Mouse (Mus musculus) neural tube, embryonic 12.5 days (tissue): ENCODE data around the gene Mypn. TPM values are rescaled to one million over a fixed set of nuclear protein-coding genes. Genes with fewer than 3 reads are reported as not detected.

Source experiments
- ATAC-seq: fragments of 200-750 bp; cut with Nextera tagmentation; 2 replicates; pipeline ENCODE4 v1.8.0; 2017; ENCODE audit warnings: low read depth, mild to moderate bottlenecking, moderate TSS enrichment, moderate library complexity; ENCODE audit not compliant: low FRiP score
- H3K27ac ChIP-seq: fragments of 300-500 bp; sonication (generic); 2 replicates; pipeline ENCODE4 v1.5.1; 2016
- H3K27me3 ChIP-seq: fragments of 300-500 bp; sonication (generic); replicated peaks from 2 replicates; pipeline ENCODE4 v1.6.1; 2016; ENCODE audit warnings: mild to moderate bottlenecking
- H3K36me3 ChIP-seq: fragments of 300-500 bp; sonication (generic); 2 replicates; pipeline ENCODE4 v1.6.1; 2016; ENCODE audit warnings: mild to moderate bottlenecking
- H3K4me1 ChIP-seq: fragments of 300-500 bp; sonication (generic); 2 replicates; pipeline ENCODE4 v1.6.1; 2016
- H3K4me2 ChIP-seq: fragments of 300-500 bp; sonication (generic); replicated peaks from 2 replicates; pipeline ENCODE4 v1.6.1; 2016; ENCODE audit warnings: mild to moderate bottlenecking
- H3K4me3 ChIP-seq: fragments of 300-500 bp; sonication (generic); 2 replicates; pipeline ENCODE4 v1.5.1; 2016
- H3K9ac ChIP-seq: fragments of 300-500 bp; sonication (generic); 2 replicates; pipeline ENCODE4 v1.6.1; 2016; ENCODE audit warnings: mild to moderate bottlenecking
- H3K9me3 ChIP-seq: fragments of 300-500 bp; sonication (generic); 2 replicates; pipeline ENCODE4 v1.6.1; 2016; ENCODE audit warnings: mild to moderate bottlenecking
- WGBS: fragments of 180-500 bp; shearing (Covaris S2); methylation state at CpG from one replicate; pipeline ENCODE4 v1.1.7; 2016; 5-methylcytosine and 5-hydroxymethylcytosine counted together
- polyA plus RNA-seq: library from polyadenylated mRNA; unstranded; fragments of >200 nt; fragmentation: Nextera tagmentation; extraction: Ambion mirVana; gene quantifications from 2 replicates; pipeline ENCODE4 v1.2.1, GENCODE M21; 2016

Gene Mypn
- polyA plus RNA-seq, 1 experiment from 2014 or later = 0.58 TPM

GRCm38 (mm10) chr10:63192276-63192675 lies 11.5 kb downstream of the Mypn start:
- Histone ChIP-seq H3K4me1 (no peaks in the 10 kb centered on the region), H3K9me3 (no peaks in the 10 kb centered on the region), H3K4me3 (no peak overlapping the region), H3K27ac (no peak overlapping the region), H3K9ac (no peak overlapping the region), H3K27me3 (no peaks in the 10 kb centered on the region), H3K36me3 (no peaks in the 10 kb centered on the region), H3K4me2 (no peak overlapping the region)
- no peak for ATAC-seq
- 75% methylated on average over 18 of the region's 18 CpGs for WGBS

GRCm38 (mm10) chr10:63184451-63184850 lies 19.3 kb downstream of the Mypn start:
- Histone ChIP-seq H3K4me3 (no peak overlapping the region), H3K4me1 (no peaks in the 10 kb centered on the region), H3K9me3 (no peaks in the 10 kb centered on the region), H3K27ac (no peak overlapping the region), H3K27me3 (no peaks in the 10 kb centered on the region), H3K9ac (no peak overlapping the region), H3K4me2 (no peak overlapping the region), H3K36me3 (no peaks in the 10 kb centered on the region)
- ATAC-seq = no peak
- 93% methylated on average over 4 of the region's 4 CpGs for WGBS

GRCm38 (mm10) chr10:63182177-63182768 lies 21.5 kb downstream of the Mypn start:
- H3K9ac ChIP-seq = no peak overlapping the region
- H3K27ac ChIP-seq = no peak overlapping the region
- H3K36me3 ChIP-seq = no peaks in the 10 kb centered on the region
- no peak for ATAC-seq
- H3K4me2 ChIP-seq = no peak overlapping the region
- 76% methylated on average over 5 of the region's 5 CpGs for WGBS
- no peaks in the 10 kb centered on the region for H3K9me3 ChIP-seq
- no peaks in the 10 kb centered on the region for H3K27me3 ChIP-seq
- H3K4me3 ChIP-seq = no peak overlapping the region
- H3K4me1 ChIP-seq = no peaks in the 10 kb centered on the region

GRCm38 (mm10) chr10:63181166-63181565 lies 22.6 kb downstream of the Mypn start:
- H3K4me3 ChIP-seq = no peak overlapping the region
- no peak overlapping the region for H3K9ac ChIP-seq
- H3K36me3 ChIP-seq = no peaks in the 10 kb centered on the region
- ATAC-seq = no peak
- 83% methylated on average over 1 of the region's 1 CpGs for WGBS
- H3K4me2 ChIP-seq = no peak overlapping the region
- H3K27ac ChIP-seq = no peak overlapping the region
- no peaks in the 10 kb centered on the region for H3K4me1 ChIP-seq
- H3K27me3 ChIP-seq = no peaks in the 10 kb centered on the region
- no peaks in the 10 kb centered on the region for H3K9me3 ChIP-seq

- Histone ChIP-seq H3K9ac (no peak overlapping the region), H3K36me3 (no peaks in the 10 kb centered on the region), H3K9me3 (no peaks in the 10 kb centered on the region), H3K27ac (no peak overlapping the region), H3K27me3 (no peaks in the 10 kb centered on the region), H3K4me2 (no peak overlapping the region), H3K4me1 (no peaks in the 10 kb centered on the region), H3K4me3 (no peak overlapping the region)
- ATAC-seq = no peak
- WGBS = 77% methylated on average over 10 of the region's 10 CpGs
Measured at GRCm38 (mm10) chr10:63179524-63179923, 24.2 kb downstream of the Mypn start.

- Histone ChIP-seq H3K4me2 (no peak overlapping the region), H3K27ac (no peak overlapping the region), H3K36me3 (no peaks in the 10 kb centered on the region), H3K27me3 (no peaks in the 10 kb centered on the region), H3K4me3 (no peak overlapping the region), H3K9me3 (no peaks in the 10 kb centered on the region), H3K9ac (no peak overlapping the region), H3K4me1 (no peaks in the 10 kb centered on the region)
- 90% methylated on average over 2 of the region's 2 CpGs for WGBS
- ATAC-seq = no peak
Measured at GRCm38 (mm10) chr10:63178318-63178717, 25.4 kb downstream of the Mypn start.

- WGBS = 85% methylated on average over 21 of the region's 21 CpGs
- no peak for ATAC-seq
- no peaks in the 10 kb centered on the region for H3K4me1 ChIP-seq
- no peaks in the 10 kb centered on the region for H3K36me3 ChIP-seq
- H3K9ac ChIP-seq = no peak overlapping the region
- no peaks in the 10 kb centered on the region for H3K9me3 ChIP-seq
- no peak overlapping the region for H3K4me3 ChIP-seq
- H3K27me3 ChIP-seq = no peaks in the 10 kb centered on the region
- H3K27ac ChIP-seq = no peak overlapping the region
- no peak overlapping the region for H3K4me2 ChIP-seq
Measured at GRCm38 (mm10) chr10:63177286-63178140, 26.2 kb downstream of the Mypn start.

GRCm38 (mm10) chr10:63176471-63176931 lies 27.3 kb downstream of the Mypn start:
- Histone ChIP-seq H3K4me3 (no peak overlapping the region), H3K27me3 (no peaks in the 10 kb centered on the region), H3K36me3 (no peaks in the 10 kb centered on the region), H3K4me2 (no peak overlapping the region), H3K9ac (no peak overlapping the region), H3K9me3 (no peaks in the 10 kb centered on the region), H3K27ac (no peak overlapping the region), H3K4me1 (no peaks in the 10 kb centered on the region)
- WGBS = 92% methylated on average over 8 of the region's 8 CpGs
- ATAC-seq = no peak

- no peak overlapping the region for H3K4me2 ChIP-seq
- ATAC-seq = no peak
- WGBS = 84% methylated on average over 3 of the region's 3 CpGs
- H3K27me3 ChIP-seq = no peaks in the 10 kb centered on the region
- H3K27ac ChIP-seq = no peak overlapping the region
- no peak overlapping the region for H3K9ac ChIP-seq
- H3K36me3 ChIP-seq = no peaks in the 10 kb centered on the region
- no peaks in the 10 kb centered on the region for H3K9me3 ChIP-seq
- H3K4me1 ChIP-seq = no peaks in the 10 kb centered on the region
- no peak overlapping the region for H3K4me3 ChIP-seq
Measured at GRCm38 (mm10) chr10:63172089-63172488, 31.7 kb downstream of the Mypn start.

- H3K9me3 ChIP-seq = no peaks in the 10 kb centered on the region
- H3K27me3 ChIP-seq = no peaks in the 10 kb centered on the region
- no peak overlapping the region for H3K4me3 ChIP-seq
- H3K27ac ChIP-seq = no peak overlapping the region
- no peak for ATAC-seq
- no peak overlapping the region for H3K4me2 ChIP-seq
- WGBS = 97% methylated on average over 11 of the region's 11 CpGs
- H3K4me1 ChIP-seq = no peaks in the 10 kb centered on the region
- H3K36me3 ChIP-seq = no peaks in the 10 kb centered on the region
- no peak overlapping the region for H3K9ac ChIP-seq
Measured at GRCm38 (mm10) chr10:63169503-63169902, 34.2 kb downstream of the Mypn start.

GRCm38 (mm10) chr10:63168124-63168523 lies 35.6 kb downstream of the Mypn start:
- no peaks in the 10 kb centered on the region for H3K4me1 ChIP-seq
- H3K9me3 ChIP-seq = no peaks in the 10 kb centered on the region
- no peak for ATAC-seq
- no peak overlapping the region for H3K27ac ChIP-seq
- WGBS = 92% methylated on average over 12 of the region's 12 CpGs
- H3K27me3 ChIP-seq = no peaks in the 10 kb centered on the region
- no peaks in the 10 kb centered on the region for H3K36me3 ChIP-seq
- H3K4me3 ChIP-seq = no peak overlapping the region
- H3K4me2 ChIP-seq = no peak overlapping the region
- no peak overlapping the region for H3K9ac ChIP-seq

- Histone ChIP-seq H3K9ac (no peak overlapping the region), H3K4me2 (no peak overlapping the region), H3K27ac (no peak overlapping the region), H3K4me1 (no peaks in the 10 kb centered on the region), H3K4me3 (no peak overlapping the region), H3K27me3 (no peaks in the 10 kb centered on the region), H3K36me3 (no peaks in the 10 kb centered on the region), H3K9me3 (no peaks in the 10 kb centered on the region)
- WGBS = 83% methylated on average over 10 of the region's 10 CpGs
- no peak for ATAC-seq
Measured at GRCm38 (mm10) chr10:63167241-63167995, 36.3 kb downstream of the Mypn start.
